Mouse (Mus musculus): ENCODE results near the gene Gm20683.
A peak's percentile ranks its signal among the peaks of the same experiment; 100 is the strongest.

Gm20683 gene

DNA sequence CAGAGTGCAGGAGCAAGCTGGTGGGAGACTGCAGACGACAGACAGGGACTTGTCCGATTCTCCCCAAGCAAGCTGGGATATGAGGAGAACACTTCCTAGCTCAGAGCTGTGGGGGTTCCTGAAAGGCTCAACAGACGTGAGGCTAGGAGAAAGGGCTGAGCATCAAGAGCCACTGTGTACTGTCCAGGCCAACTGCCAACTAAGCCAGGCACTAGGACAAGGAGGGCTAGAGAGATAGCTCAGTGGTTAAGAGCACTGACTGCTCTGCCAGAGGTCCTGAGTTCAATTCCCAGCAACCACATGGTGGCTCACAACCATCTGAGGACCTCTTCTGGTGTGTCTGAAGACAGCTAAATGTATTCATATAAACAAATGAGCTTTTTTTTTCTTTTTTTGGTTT is 946 bp upstream of the Gm20683 start:
- ATAC-seq (ENCODE audit: low TSS enrichment) = no peak

DNA sequence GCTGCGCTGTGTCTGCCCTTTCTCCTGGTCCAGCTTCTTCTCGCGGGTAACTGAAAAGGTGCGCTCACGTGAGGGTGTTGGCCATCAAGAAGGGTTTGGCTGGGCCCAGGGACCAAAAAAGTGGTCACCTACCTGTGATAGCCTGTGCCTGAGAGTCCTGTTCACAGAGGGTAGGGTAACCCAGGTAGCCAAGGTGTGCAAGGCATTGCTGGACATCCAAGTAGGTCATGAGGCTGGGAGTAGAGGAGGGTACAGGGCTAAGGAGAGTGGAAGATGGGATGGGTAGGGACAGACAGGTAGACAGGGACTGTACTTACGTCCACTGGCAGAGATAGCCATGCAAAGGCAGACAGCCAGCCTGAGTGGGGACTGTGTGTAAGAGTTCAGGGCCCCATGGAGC is 1.0 kb downstream of the Gm20683 start:
- no peak for ATAC-seq (ENCODE audit: low TSS enrichment)

DNA sequence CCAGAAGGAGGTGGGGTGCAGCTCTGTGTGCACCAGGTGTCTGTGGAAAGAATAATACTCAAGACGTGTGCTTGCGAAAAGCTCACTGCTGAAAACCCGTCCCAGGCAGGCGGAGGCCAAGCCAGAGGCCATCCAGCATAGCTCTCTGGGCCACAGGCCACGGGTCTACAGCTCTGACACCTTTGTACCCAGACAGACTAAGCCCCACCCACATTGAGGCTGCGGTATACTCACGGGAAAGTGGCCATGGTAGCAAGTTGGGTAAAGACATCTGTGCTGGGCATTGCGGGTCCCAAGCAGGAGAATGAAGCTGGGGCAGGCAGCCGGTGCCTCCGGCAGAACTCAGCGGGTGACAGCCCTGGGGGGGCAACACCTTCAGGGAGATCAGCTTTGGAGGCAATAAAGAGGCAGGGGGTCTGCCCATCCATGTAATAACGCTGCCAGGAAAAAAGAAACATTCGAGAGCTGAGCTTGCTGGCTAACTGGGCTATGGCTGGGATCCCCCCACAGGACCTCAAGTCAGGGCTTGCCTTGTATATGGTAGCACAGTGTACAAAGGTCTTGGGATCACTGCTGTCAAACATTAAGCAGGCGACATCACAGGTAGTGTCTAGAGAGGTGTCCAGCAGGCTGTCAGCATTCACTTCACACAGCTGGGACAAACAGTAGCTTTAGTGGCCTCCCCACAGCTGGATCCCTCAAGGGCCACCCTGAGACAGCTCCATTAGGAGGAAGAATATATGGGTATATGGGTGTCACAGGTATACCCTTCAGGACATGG is 1.9 kb downstream of the Gm20683 start:
- ATAC-seq (ENCODE audit: low TSS enrichment) = no peak

DNA sequence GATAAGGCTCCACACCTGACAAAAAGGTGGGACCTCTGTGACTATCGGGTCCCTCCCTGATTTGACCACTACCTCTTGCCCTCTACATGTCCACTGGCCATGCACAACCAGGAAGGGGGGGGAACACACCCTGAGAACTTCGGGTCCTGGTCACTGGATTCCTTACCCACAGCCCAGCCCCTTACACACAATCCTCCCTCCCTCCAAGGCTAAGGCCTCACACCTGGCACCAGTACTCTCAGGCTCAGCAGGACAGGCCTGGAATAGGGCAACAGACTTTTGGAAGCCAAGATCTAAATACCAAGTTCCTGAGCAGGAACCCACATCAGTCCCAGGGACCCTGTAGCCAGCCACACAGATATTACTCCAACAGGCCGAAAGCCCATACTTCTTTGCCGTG is 2.7 kb downstream of the Gm20683 start:
- ATAC-seq (ENCODE audit: low TSS enrichment) = no peak

DNA sequence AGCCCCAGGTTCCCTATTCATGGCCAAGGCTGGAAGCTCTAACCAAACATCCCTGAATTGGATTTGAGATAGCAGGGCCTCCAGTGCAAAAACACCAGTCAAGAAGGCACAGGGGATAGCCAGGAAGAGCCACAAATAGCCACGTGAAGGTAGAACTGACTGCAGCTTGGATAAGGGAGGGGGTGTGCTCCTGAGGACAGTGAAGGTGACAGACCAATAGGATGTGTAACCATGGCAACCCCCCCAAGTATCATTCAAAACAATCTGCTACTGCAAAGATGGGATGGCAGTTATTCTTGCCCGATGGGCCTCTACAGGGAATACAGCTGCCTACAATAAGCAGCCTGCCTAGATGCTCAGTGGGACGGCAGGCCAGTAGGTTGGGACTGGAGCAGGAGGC is 4.0 kb downstream of the Gm20683 start:
- no peak for ATAC-seq (ENCODE audit: low TSS enrichment)

DNA sequence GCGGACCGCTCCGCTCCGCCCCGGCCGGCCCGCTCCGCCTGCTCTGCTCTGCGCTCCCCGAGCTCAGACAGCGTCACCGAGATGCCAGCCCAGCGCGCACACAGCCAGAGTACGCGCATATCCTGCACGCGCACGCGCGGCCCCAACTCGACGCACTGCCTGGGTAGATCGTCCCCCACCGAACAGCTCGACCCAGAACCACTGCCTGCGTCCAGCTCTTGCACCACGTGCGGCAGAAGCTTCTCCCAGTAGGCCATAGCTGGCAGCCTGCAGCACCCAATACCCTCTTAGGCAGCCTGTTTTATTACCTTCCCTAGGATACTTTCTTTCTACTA is 4.5 kb downstream of the Gm20683 start, which contains the start of gene Rhbdl1:
Rhbdl1 (minus strand) TSS at position 220 of the 335 bp plus-strand sequence.
- peak; percentile 56 for ATAC-seq (ENCODE audit: low TSS enrichment)

DNA sequence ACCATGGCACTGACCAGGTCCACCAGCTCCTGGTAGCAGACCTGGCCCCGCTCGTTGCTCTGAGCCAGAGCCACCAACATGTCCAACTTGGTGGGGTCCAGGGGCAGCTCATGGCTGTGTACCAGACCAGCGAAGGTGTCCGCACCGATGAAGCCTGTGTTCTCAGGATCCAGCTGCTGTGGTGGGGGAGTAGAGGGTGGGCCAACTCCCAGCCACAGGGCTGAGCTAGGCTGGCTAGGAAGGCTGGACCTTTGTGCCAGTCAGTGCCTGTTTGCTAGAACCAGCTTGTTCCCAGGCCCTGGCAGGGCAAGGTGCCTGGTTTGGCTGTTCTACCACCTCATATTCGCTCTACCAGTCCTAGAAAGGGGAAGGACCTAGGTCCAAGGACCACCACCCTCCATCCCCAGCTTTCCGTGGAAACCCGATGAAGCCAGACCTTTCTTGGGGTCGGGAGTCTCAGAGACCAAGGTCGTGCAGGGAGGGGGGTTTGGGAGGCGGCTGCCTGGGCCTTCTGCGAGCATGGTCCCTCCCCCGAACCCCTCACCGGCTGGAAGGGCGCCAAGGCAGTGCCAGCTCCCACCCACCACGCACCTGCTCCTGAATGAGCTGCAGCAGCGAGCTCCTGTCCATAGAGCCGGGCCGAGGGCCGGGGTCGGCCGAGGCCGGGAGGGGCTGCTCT is 5.0 kb downstream of the Gm20683 start:
- no peak for ATAC-seq (ENCODE audit: low TSS enrichment)

DNA sequence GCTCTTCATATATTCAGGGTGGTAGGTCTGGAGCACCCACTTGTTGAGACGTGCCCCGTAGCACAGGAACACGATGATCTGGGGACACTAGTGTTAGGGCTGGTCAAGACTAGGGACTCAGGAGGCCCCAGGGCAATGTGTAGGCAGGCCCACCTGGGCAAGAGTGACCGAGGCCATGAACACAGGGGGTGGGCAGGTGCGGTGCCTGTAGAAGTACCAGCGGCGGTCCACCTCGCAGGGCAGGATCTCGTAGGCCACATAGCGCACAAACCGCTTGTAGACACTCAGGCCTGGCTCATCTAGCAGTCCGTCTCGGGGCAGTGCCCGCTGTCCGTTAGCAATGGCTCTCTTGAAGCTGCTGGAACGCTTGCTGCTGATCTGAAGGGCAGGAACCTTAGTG is 5.7 kb downstream of the Gm20683 start:
- ATAC-seq (ENCODE audit: low TSS enrichment) = no peak

DNA sequence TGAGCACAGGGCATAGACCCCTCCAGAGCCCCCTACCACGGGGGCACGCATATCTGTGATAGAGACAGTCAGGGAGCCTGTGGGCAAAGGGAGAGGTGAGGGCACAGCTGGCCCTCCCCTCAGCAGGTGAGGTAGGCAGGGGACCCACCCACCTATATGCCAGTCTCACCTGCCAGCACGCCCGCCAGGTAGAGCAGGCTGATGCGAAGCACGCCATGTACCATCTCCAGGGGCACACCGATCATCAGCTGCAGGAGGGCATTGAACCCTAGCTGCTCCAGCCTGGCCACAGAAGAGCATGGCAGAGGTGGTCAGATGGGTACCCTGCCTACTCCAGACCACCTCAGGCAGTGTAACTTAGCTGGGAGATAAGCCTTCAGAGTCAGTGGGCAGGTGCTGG is 6.3 kb downstream of the Gm20683 start:
- no peak for ATAC-seq (ENCODE audit: low TSS enrichment)

DNA sequence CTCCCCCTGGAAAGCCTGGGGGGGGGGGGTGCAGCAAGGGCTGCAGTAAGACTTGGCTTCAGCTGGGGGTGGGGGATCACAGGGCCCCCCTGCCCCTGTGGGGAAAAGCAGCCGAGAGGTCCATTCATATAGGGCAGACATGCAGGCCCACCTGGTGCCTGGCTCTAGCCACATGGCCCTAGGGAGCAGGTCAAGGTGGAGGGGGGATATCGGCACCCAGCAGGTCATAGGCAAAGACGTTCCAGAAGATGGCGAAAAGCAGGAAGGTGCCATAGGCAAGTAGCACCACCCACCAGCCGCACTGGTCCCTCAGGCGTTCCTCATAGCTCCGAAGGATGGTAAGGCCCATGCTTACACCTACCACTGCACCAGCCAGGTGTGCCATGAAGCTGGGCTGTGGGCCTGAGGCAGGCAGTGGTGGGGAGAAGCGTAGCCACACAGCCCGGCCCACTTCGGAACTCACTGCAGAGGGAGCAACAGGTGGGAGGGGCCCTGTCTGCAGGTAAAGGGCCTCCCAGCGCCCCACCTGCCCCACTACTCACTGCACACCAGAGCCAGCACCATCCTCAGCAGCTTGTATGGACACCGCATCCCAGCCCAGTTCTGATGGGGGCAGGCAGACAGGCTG is 6.9 kb downstream of the Gm20683 start:
- ATAC-seq (ENCODE audit: low TSS enrichment) = no peak

DNA sequence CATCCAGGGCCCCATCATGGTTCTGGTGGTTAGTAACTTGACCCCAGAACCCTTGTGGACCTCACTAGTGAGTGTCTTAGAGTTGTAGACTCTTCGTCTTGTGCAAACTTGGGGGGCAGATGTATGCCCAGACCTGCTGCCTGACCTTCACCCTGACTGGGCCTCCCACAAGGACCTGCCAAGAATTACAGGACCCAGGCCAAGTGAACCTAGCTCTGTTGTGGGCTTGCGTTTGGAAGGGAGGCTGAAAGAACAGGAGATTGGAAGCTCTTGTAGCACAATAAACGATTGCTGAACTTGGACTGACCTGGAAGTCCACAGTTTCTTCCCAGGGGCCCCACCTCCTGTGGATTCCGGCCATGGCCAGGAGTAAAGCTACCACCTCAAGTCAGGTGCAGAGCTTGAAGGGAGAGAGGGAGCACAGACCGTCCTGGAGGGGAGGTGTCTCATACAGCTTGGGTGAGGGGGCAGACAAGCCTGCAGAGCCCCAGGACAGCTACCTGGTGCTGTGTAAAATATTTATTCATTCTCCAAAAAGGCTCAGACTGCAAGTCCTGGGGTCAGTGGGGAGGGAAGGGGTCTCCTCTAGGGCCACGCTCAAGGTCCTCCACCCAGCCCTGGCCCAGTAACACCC is 7.5 kb downstream of the Gm20683 start:
- ATAC-seq (ENCODE audit: low TSS enrichment) = no peak

DNA sequence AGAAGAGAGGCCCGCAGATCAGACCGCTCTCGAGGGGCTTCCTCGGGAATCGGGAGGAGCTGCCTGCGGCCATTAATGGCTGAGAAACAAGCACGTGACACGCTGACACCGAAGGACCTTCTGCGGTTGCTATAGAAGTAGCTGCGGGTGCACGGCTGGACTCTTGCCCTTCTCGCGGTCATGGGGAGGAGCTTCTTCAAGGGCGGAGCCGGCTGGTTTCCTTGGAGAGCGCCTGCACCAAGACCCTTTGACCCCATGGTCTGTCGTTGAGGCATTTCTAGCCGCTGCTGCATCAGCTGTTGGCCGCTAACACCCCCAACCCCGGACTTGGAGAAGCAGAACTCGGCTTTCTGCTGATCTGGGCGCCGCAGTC is 8.3 kb downstream of the Gm20683 start, which contains the start of gene Stub1:
Stub1 (minus strand) TSS at position 114 of the 373 bp plus-strand sequence.
- peak; percentile 9; the same call in 1 of the 2 replicates for ATAC-seq (ENCODE audit: low TSS enrichment)

DNA sequence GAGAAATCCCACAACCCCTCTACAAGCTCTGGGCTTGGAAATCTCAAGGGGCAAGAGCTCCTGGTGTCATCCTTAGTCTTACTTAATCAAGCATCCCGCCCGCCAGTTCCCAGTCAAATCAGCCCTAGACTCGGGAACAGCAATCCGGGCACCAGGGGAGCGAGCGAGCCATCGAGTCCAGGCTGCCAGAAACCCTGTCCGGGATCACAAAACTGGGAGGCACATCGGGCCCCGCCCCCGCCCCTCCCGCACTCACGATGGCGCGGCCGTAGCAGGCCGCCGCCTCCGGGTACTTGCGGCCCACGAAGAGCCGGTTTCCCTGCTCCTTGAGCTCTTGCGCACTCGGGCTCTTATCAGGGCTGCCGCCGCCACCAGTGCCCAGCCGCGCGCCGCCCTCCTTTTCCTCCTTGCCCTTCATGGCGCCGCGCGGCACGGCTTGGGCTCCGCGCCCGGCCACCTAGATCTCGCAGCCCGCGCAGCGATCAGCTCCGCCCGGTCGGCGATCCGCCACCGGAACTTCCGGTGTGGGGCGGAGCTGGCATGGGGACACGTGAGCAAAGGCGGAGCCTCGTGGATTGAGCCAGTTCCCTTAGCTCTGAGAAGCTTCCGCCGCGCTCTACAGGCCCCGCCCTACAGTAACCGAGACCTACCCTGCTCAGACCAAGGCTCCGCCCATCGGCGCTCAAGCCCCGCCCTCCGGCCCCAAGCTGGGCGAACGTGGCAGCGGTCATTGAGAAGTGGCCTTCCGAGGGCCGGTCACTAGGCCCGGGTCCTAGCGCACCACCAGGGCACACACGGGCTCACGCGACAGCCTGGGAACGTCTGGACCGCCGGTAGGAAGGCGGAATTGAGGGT is 8.9 kb downstream of the Gm20683 start:
- peak; percentile 62 for ATAC-seq (ENCODE audit: low TSS enrichment)

DNA sequence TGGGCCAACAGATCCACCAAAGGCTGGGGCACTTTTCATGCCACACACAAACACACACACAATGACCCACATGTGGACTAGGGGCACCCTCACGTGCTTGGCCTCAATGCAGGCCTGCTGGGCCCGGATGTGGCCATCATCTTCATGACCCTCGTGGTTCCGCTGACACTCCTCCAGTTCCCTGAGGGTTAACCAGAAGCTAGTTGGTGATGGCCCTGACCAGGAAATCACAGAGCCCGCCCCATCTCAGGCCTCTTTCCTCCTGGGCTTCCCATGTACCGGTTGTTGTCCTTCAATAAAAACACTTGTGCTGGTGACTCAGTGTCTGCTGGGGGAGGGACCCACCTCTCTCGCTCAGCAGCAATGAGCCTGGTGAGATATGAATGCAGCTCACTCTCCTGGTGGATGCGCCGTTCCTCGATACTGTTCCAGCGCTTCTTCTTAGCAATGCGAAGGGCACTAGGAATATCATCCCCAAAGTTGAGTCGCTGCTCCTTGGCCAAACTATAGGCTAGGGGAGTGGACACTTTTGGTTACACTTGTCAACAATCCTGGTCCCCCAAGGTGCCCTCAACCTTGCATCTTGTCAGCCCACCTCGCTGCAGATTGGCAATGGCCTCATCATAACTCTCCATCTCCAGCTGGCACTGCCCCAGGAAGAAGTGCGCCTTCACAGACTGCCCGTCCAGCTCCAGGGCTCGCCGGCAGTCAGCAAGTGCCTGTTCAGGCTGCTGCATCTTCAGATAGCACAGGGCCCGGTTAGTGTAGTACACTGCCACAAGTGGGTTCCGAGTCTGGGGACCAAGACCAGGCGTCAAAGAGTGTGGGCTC is 9.9 kb downstream of the Gm20683 start:
- ATAC-seq (ENCODE audit: low TSS enrichment) = no peak

DNA sequence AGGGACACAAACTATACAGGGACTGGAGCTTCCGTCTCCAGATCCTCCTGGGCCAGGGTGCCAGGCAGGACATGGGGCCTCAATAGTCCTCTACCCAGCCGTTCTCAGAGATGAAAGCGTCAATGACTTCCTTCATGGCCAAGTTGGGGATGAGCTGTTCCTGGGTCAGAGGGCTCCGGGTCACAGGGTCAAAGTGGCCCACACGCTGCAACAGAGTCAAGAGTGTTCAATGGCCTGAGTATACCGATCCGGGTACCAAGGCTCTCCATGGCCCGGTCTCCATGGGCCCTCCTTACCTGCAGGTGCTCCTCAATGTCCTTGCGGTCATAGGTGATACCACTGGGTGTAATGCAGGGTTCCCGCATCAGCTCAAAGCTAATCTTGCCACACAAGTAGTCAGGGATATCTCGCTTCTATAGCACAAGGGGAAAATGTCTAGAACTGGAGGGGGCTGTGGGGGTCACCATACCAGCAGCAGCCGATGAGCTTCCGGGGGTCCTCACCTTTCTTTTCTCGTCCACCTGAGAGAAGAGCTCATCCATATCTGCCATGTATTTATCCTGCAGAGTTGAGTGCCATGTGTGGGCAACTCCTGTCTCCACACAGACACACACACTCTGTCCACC is 10.6 kb downstream of the Gm20683 start:
- no peak for ATAC-seq (ENCODE audit: low TSS enrichment)

DNA sequence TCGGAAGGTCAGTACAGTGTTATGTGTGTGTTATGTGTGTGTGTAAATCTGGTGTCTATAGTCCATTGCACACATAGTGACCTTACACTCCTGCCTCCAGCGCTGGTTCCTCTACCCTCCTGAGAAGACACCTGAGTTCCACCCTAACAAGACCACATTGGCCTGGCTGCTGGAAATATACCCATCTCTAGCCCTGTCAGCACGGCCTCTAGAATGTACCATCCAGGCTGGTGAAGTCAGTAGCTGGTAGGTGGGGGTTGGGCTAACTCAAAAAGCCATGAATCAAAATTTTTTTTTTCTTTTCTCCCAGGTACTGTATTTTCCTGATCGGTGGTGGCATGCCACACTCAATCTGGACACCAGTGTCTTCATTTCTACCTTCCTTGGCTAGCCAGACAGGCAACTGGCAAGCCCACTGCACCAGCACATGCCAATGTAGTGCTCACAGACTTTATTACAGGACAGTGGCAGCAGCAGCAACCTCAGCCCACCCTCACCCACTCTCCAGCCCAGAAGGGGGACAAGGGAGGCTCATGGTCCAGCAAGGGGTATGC is 11.3 kb downstream of the Gm20683 start:
- ATAC-seq (ENCODE audit: low TSS enrichment) = no peak

DNA sequence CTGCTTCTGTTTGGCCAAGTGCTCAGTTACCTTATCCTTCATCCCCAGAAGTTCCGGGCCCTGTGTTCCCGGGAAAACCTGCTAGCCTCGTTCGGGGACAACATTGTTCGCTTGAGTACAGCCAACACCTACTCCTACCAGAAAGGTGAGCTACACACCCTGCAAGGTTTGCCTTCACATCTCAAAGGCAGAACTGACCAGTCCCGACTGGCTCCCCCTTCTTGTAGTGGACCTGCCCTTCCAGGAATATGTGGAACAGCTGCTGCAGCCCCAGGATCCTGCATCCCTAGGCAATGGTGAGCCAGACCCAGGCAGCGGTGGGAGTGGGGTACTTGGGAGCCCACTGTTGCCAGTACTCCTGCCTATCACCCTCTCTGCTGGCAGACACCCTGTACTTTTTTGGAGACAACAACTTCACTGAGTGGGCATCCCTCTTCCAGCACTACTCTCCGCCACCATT is 12.0 kb downstream of the Gm20683 start:
- ATAC-seq (ENCODE audit: low TSS enrichment) = no peak

DNA sequence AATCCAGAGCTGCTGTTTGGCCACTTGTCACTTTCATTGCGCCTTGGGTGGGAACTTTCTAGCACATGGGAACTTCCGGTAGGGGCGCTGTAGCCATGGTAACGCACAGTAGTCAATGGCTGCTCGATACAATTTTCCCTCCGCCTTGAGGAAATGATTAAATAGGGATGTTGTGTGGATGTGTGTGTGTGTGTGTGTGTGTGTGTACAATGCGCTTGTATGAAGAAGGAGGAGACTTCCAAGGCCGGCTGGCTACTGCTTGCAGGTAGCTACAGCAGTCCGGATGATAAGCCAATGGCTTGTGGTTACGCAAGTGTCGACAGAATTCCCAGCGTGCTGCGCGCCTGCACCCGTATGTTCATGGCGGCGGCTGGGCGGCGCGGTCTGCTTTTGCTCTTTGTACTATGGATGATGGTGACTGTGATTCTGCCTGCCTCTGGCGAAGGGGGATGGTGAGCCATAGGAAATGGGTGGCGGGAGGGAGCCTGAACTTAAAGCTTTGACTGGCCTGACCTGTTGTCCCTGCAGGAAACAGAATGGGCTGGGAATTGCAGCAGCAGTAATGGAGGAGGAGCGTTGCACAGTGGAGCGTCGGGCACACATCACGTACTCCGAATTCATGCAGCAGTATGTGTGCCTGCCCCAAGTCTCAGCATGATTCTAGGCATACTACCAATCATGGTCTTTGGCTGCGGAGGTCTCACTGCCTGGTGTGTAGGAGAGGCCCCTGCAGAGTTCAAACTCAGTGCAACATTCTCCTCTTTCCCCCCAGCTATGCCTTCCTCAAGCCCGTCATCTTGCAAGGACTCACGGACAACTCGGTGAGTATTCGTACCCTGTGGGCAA is 12.6 kb downstream of the Gm20683 start, which contains the start of gene Jmjd8:
Jmjd8 (plus strand) TSS at position 156 of the 846 bp plus-strand sequence.
- ATAC-seq (ENCODE audit: low TSS enrichment) = peak; percentile 48

DNA sequence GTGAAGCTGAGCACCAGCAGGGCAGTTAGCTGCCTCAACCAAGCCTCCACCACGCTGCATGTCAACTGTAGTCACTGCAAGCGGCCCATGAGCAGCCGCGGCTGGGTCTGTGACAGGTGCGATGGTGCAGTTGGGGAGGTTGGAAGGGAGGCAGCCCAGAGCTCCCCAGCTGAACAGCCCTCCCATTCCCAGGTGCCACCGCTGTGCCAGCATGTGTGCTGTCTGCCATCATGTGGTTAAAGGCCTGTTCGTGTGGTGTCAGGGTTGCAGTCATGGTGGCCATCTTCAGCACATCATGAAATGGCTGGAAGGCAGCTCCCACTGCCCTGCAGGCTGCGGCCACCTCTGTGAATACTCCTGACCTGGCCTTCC is 13.4 kb downstream of the Gm20683 start:
- no peak for ATAC-seq (ENCODE audit: low TSS enrichment)

All from frontal cortex, adult (tissue).